Mouse (Mus musculus) macrophage (primary cell): ENCODE data around the gene Fam83e. TPM values are rescaled to one million over a fixed set of nuclear protein-coding genes. Genes with fewer than 3 reads are reported as not detected.

Experiments used
- H3K27ac ChIP-seq: fragments of 350-480 bp; formaldehyde crosslinking; 2 replicates; pipeline ENCODE4 v1.9.0; 2021
- H3K36me3 ChIP-seq: fragments of 350-480 bp; formaldehyde crosslinking; 2 replicates; pipeline ENCODE4 v1.9.0; 2021; ENCODE audit errors: inconsistent target
- H3K4me3 ChIP-seq: fragments of 350-480 bp; formaldehyde crosslinking; 2 replicates; pipeline ENCODE4 v1.9.0; 2021; ENCODE audit errors: inconsistent target
- H3K79me2 ChIP-seq: fragments of 350-480 bp; formaldehyde crosslinking; 2 replicates; pipeline ENCODE4 v1.9.0; 2021; ENCODE audit errors: inconsistent target
- WGBS: methylation state at CpG from one replicate; pipeline ENCODE4 v1.1.7; 2026; ENCODE audit warnings: inconsistent platforms; ENCODE audit not compliant: missing documents; 5-methylcytosine and 5-hydroxymethylcytosine counted together
- polyA plus RNA-seq: library from polyadenylated mRNA; stranded (reverse); fragments of 250-400 nt; gene quantifications from 3 replicates; pipeline ENCODE4 v1.2.4, GENCODE M21; 2018; ENCODE audit warnings: inconsistent platforms
- total RNA-seq, 78 experiments: library from RNA; depleted of rRNA; stranded (reverse); fragments of 250-400 nt; gene quantifications; 1 replicate in 9 of 78; 2 replicates in 24 of 78; 3 replicates in 43 of 78; 4 replicates in 2 of 78; pipeline ENCODE4 v1.2.4; 2018; ENCODE audit warnings: inconsistent platforms in 56 of 78

Gene Fam83e
- total RNA-seq (2018; cell fraction: chromatin; rRNA removed) = 1 to 10 TPM in 10 of 26 experiments, under 1 TPM in 16; 0.31 to 2.5 (median 0.86) TPM
- under 1 TPM in 3 of 26 experiments, not detected in 23; 0.03 to 0.11 (median 0.06) TPM for total RNA-seq (2018; cell fraction: cytosol; rRNA removed)
- 1 to 10 TPM in 1 of 26 experiments, under 1 TPM in 17, not detected in 8; 0.15 to 1.6 (median 0.29) TPM for total RNA-seq (2018; cell fraction: nucleus; rRNA removed)
- polyA plus RNA-seq = not detected in 3 replicates

DNA sequence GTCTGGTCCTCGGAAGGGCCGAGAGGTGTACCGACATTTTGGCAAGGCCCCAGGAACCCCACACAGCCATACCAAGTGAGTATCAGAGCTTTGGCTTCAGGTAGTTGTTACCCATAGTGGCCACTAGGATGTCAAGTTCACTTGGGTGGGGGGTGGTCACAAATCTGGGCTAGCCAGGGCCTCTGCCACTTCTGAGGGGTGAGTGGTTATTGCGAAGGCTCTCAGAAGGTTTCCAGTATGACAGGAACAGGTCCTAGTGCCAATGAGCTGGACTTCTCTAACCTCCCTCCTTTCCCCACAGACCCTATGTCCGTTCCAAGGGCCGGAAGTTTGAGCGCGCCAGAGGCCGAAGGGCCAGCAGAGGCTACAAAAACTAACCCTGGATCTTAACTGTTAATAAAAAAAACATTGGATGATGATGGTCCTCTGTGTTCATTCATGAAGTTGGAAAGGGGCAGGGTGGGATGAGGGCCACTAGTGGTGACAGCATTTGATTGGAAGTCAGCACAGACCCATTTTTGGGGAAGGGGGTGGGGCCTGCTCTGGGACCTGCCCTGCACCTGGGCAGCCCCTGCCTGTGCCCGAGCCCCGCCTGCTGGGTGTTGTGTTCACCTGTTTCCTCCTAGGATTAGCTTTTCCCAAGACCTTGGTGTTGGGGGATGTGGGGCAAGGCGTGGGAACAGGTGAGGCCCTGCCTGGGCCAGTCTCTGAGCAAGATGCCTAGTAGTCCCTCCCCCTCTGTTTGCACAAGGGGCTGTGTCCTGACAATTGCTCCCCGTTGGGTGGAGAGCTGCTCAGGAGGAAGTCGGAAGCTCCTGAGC is at the start of gene Fam83e:
Gene Fam83e (plus strand): TSS at position 800 of the 821 bp plus-strand sequence.
- no peak within 1 kb of the TSS for H3K4me3 ChIP-seq
- 82% methylated on average over 6 of the region's 14 CpGs for WGBS
- no peak within 1 kb of the TSS for H3K27ac ChIP-seq
- H3K79me2 ChIP-seq = peaks cover 29% of the 10 kb centered on the region
- H3K36me3 ChIP-seq = peaks cover 9% of the 10 kb centered on the region; the same call in 1 of the 2 replicates

- no peak overlapping the region for H3K27ac ChIP-seq
- no peaks in the 10 kb centered on the region for H3K36me3 ChIP-seq
- 94% methylated on average over 7 of the region's 7 CpGs for WGBS
Measured at GRCm38 (mm10) chr7:45677627-45678295, 43.3 kb upstream of the Fam83e start.

GRCm38 (mm10) chr7:45678513-45678912 is 42.5 kb upstream of the Fam83e start:
- WGBS = 92% methylated on average over 14 of the region's 14 CpGs
- Histone ChIP-seq H3K36me3 (no peaks in the 10 kb centered on the region), H3K27ac (no peak overlapping the region), H3K4me3 (no peak overlapping the region), H3K79me2 (no peaks in the 10 kb centered on the region)

More at GRCm38 (mm10) chr7:45677627-45678295, 43.3 kb upstream of the Fam83e start:
- no peaks in the 10 kb centered on the region for H3K79me2 ChIP-seq
- H3K4me3 ChIP-seq = no peak overlapping the region

- Histone ChIP-seq H3K4me3 (no peak overlapping the region), H3K36me3 (no peaks in the 10 kb centered on the region), H3K79me2 (no peaks in the 10 kb centered on the region), H3K27ac (no peak overlapping the region)
- 72% methylated on average over 13 of the region's 14 CpGs for WGBS
Measured at GRCm38 (mm10) chr7:45679966-45680621, 40.9 kb upstream of the Fam83e start.

DNA sequence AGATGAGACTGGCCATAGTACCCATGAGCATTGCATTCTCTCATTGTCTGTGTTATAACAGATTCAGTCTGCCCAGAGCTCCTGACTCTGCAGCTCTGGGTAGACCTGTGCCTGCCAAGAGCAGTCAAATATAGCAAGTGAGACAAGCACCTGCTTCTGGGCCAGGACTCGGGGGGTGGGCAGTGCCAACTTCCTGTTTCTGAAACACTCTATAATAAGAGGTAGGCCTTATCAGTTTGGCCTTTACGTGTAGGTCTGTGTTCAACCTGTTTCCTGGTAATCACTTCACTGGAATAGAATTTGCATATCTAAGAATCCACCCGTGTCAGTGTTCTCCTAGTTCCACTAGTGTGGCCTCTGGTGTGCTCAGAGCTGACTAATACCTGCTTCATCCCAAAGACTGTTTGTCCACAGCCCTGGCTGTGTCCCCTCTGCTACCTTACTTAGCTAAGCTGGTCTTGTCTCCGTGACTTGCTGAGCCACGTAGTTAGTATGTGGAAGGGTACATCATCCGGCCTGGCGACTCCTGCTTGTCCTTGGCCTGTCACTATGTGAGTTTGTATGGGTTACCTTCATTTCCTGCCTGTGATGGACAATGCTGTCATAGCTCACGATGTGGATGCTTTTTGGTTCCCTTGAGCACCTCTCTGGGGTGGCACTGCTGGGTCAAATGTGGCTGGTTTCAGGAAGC is 39.8 kb upstream of the Fam83e start:
- no peak overlapping the region for H3K27ac ChIP-seq
- no peaks in the 10 kb centered on the region for H3K36me3 ChIP-seq
- no peak overlapping the region for H3K4me3 ChIP-seq
- no peaks in the 10 kb centered on the region for H3K79me2 ChIP-seq
- 72% methylated on average over 8 of the region's 8 CpGs for WGBS

- Histone ChIP-seq H3K79me2 (no peaks in the 10 kb centered on the region), H3K36me3 (no peaks in the 10 kb centered on the region), H3K27ac (no peak overlapping the region), H3K4me3 (no peak overlapping the region)
- 52% methylated on average over 14 of the region's 14 CpGs for WGBS
Measured at GRCm38 (mm10) chr7:45682144-45683126, 38.6 kb upstream of the Fam83e start.

DNA sequence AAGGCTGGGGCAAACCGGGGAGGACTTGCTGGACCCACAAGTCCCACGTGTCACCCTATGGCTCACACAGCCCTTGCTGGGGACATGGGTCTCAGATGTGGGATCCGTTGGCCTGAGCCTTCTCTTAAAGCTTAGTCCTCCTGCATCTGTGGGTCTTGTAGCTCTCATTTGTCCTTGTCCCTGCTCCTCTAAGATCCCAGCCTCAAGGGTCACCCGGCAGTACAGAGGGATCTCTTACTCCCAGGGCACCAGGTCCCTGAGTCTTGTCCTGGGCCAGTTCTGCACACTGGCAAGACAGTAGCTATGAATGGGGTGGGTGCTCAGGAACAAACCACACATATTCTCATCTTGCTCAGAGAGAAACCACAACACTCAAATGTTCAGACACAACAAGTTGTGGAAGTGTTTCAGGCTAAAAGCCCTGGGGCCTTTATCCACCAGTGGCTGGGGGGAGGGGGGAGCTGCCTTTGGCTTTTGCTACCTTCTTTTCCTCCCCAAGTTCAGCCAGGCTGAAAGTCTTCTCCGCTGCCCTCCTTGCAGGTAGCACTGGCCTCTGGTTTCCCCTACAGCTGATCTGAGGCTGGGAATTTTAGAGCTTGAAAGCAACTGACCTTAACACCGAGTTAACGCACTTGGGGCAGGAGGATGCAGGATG is 37.5 kb upstream of the Fam83e start, which contains the start of gene Ntn5:
Gene Ntn5 (plus strand): TSS at position 627 of the 655 bp plus-strand sequence.
- Histone ChIP-seq H3K27ac (no peak within 1 kb of the TSS), H3K4me3 (no peak within 1 kb of the TSS), H3K36me3 (no peaks in the 10 kb centered on the region), H3K79me2 (no peaks in the 10 kb centered on the region)
- WGBS = 85% methylated on average over 7 of the region's 7 CpGs

DNA sequence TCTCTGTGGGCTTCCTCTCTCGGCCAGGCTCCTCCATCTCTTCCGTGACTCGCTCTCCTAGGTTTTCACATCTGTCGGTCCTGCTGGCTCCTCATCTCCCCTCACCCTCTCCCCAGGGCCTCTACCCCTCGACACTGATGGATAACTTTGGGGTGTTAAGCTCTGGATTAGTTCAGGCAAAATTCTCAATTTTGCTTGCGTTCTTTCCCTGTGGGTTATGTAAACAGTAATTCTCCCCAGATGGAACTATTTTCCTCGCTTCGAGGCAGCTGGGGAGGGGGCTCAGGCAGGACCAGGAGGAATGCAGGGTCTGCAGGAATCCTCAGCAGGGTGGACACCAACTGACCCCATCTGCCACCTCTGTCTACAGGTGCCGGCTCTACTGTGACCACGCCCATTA is 35.2 kb upstream of the Fam83e start:
- Histone ChIP-seq H3K36me3 (no peaks in the 10 kb centered on the region), H3K27ac (no peak overlapping the region), H3K79me2 (no peaks in the 10 kb centered on the region), H3K4me3 (no peak overlapping the region)
- 91% methylated on average over 10 of the region's 10 CpGs for WGBS

- Histone ChIP-seq H3K79me2 (no peaks in the 10 kb centered on the region), H3K4me3 (no peak overlapping the region), H3K36me3 (no peaks in the 10 kb centered on the region), H3K27ac (no peak overlapping the region)
- 70% methylated on average over 3 of the region's 3 CpGs for WGBS
Measured at GRCm38 (mm10) chr7:45686841-45687240, 34.2 kb upstream of the Fam83e start.

- H3K4me3 ChIP-seq = no peak overlapping the region
- H3K27ac ChIP-seq = no peak overlapping the region
- H3K79me2 ChIP-seq = no peaks in the 10 kb centered on the region
- WGBS = 50% methylated on average over 6 of the region's 6 CpGs
- no peaks in the 10 kb centered on the region for H3K36me3 ChIP-seq
Measured at GRCm38 (mm10) chr7:45689099-45689498, 31.9 kb upstream of the Fam83e start.

GRCm38 (mm10) chr7:45689800-45690199 is 31.2 kb upstream of the Fam83e start:
- WGBS = 88% methylated on average over 11 of the region's 11 CpGs
- Histone ChIP-seq H3K36me3 (no peaks in the 10 kb centered on the region), H3K27ac (no peak overlapping the region), H3K79me2 (no peaks in the 10 kb centered on the region), H3K4me3 (no peak overlapping the region)

DNA sequence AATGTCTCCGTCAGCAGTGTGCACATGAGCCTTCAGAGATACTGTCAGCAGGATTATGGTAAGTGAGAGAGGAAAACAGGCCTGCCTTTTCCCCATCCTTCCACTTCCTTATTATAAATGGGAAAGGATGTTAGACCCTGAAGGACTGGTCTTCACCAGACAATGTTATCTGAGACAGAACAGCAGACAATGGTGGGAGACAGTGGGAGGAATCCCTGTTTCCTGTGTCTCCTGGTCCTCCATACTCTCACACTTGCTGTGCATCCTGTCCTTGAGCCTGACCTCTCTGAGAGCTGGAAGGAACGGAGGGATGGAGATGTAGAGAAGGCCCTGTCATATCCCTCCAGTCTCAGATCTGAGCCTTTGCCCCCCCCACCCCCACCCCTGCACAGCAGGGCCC is 28.6 kb upstream of the Fam83e start:
- 95% methylated on average over 2 of the region's 2 CpGs for WGBS
- Histone ChIP-seq H3K79me2 (no peaks in the 10 kb centered on the region), H3K27ac (no peak overlapping the region), H3K4me3 (no peak overlapping the region), H3K36me3 (no peaks in the 10 kb centered on the region)
